Mouse (Mus musculus) left cerebral cortex, postnatal 25 days (tissue): ENCODE measurements around the gene Tacc2. TPM values are rescaled to one million over a fixed set of nuclear protein-coding genes. Genes with fewer than 3 reads are reported as not detected.

Experiments
- DNase-seq, 2 experiments: peaks; one replicate each; pipeline ENCODE4 v3.0.0; 2022; ENCODE audit warnings: low spot score in 2 of 2, mixed read lengths in 1 of 2
- intact Hi-C: fragments of 180-260 bp; cut with DNase I; formaldehyde crosslinking; loops from one replicate; pipeline ENCODE4 v1.15.1; 2025
- total RNA-seq, 2 experiments: library from RNA; stranded (reverse); gene quantifications; 2 replicates each; pipeline ENCODE4 v1.2.3; 2021

Tacc2 gene
- total RNA-seq, 2 experiments from 2014 or later = 62.2 to 62.7 TPM

- intact Hi-C loops = loop anchor here (5.0 to 10.0 kb wide), 2 partner anchors 254 to 387 kb away; no protein-coding TSS in a partner anchor
- no peak for DNase-seq
Measured at GRCm38 (mm10) chr7:130670358-130670757, 93.1 kb downstream of the Tacc2 start.

GRCm38 (mm10) chr7:130671301-130671700 lies 94.1 kb downstream of the Tacc2 start:
- no peak for DNase-seq
- intact Hi-C loops = loop anchor here (5.0 to 10.0 kb wide), 2 partner anchors 254 to 386 kb away; no protein-coding TSS in a partner anchor

GRCm38 (mm10) chr7:130673169-130674033 lies 96.2 kb downstream of the Tacc2 start:
- peak; percentile 37 to 45 for DNase-seq
- intact Hi-C loops = loop anchor here (2.0 to 10.0 kb wide), 4 partner anchors 81 to 384 kb away; no protein-coding TSS in a partner anchor

GRCm38 (mm10) chr7:130674526-130674925 lies 97.3 kb downstream of the Tacc2 start:
- DNase-seq = no peak
- intact Hi-C loops = loop anchor here (2.0 to 10.0 kb wide), 3 partner anchors 88 to 383 kb away; no protein-coding TSS in a partner anchor

GRCm38 (mm10) chr7:130676885-130677540 lies 99.8 kb downstream of the Tacc2 start:
- DNase-seq = no peak
- intact Hi-C loops = loop anchor here (10.0 kb wide), 1 partner anchor 248 kb away; no protein-coding TSS in a partner anchor

GRCm38 (mm10) chr7:130677541-130678274 lies 100.5 kb downstream of the Tacc2 start:
- DNase-seq = no peak
- intact Hi-C loops = loop anchor here (10.0 kb wide), 1 partner anchor 247 kb away; no protein-coding TSS in a partner anchor

GRCm38 (mm10) chr7:130678414-130678813 lies 101.2 kb downstream of the Tacc2 start:
- no peak for DNase-seq
- intact Hi-C loops = loop anchor here (10.0 kb wide), 1 partner anchor 246 kb away; no protein-coding TSS in a partner anchor

GRCm38 (mm10) chr7:130681798-130682197 lies 104.6 kb downstream of the Tacc2 start:
- intact Hi-C loops = loop anchor here (5.0 kb wide), 1 partner anchor 134 kb away; no protein-coding TSS in a partner anchor
- peak; percentile 88 to 96 for DNase-seq

- intact Hi-C loops = no loop called here
- DNase-seq = no peak
Measured at GRCm38 (mm10) chr7:130688601-130689000, 111.4 kb downstream of the Tacc2 start.

GRCm38 (mm10) chr7:130690869-130691268 lies 113.6 kb downstream of the Tacc2 start:
- intact Hi-C loops = loop anchor here (5.0 kb wide), 2 partner anchors 66 to 89 kb away; no protein-coding TSS in a partner anchor
- DNase-seq = no peak

GRCm38 (mm10) chr7:130691931-130692330 lies 114.7 kb downstream of the Tacc2 start:
- DNase-seq = no peak
- intact Hi-C loops = loop anchor here (5.0 kb wide), 2 partner anchors 65 to 90 kb away; no protein-coding TSS in a partner anchor

GRCm38 (mm10) chr7:130692392-130692942 lies 115.2 kb downstream of the Tacc2 start:
- peak; percentile 78 to 86 for DNase-seq
- intact Hi-C loops = loop anchor here (5.0 kb wide), 2 partner anchors 65 to 90 kb away; no protein-coding TSS in a partner anchor

- peak; percentile 58 to 70 for DNase-seq
- intact Hi-C loops = loop anchor here (5.0 kb wide), 2 partner anchors 64 to 91 kb away; no protein-coding TSS in a partner anchor
Measured at GRCm38 (mm10) chr7:130692943-130693799, 115.9 kb downstream of the Tacc2 start.

- intact Hi-C loops = loop anchor here (5.0 kb wide), 2 partner anchors 64 to 91 kb away; no protein-coding TSS in a partner anchor
- DNase-seq = peak in 1 of 2 experiments; percentile 17
Measured at GRCm38 (mm10) chr7:130693800-130694193, 116.6 kb downstream of the Tacc2 start.

- DNase-seq = no peak
- intact Hi-C loops = no loop called here
Measured at GRCm38 (mm10) chr7:130695669-130696338, 118.6 kb downstream of the Tacc2 start.

GRCm38 (mm10) chr7:130696347-130697234 lies 119.4 kb downstream of the Tacc2 start:
- intact Hi-C loops = no loop called here

More at GRCm38 (mm10) chr7:130696347-130697234, 119.4 kb downstream of the Tacc2 start:
- DNase-seq = peak; percentile 46 to 64
